Mouse (Mus musculus) myocyte (in vitro differentiated cells): Measurements from ENCODE around the gene Pnkp.

Source experiments
- CEBPB ChIP-seq: IDR thresholded peaks from 2 replicates; pipeline ENCODE4 v1.6.1; 2011; ENCODE audit warnings: mild to moderate bottlenecking, moderate library complexity; ENCODE audit not compliant: poor library complexity, insufficient read depth, severe bottlenecking
- E2F4 ChIP-seq: IDR thresholded peaks from one replicate; pipeline ENCODE4 v1.6.1; 2011; ENCODE audit warnings: mild to moderate bottlenecking, control low read depth, moderate library complexity; ENCODE audit not compliant: insufficient read depth
- MAX ChIP-seq: IDR thresholded peaks from one replicate; pipeline ENCODE4 v1.6.1; 2011; ENCODE audit warnings: low read depth, mild to moderate bottlenecking, control low read depth
- MYOG ChIP-seq, 3 experiments: IDR thresholded peaks; one replicate each; pipeline ENCODE4 v1.6.1; 2011; ENCODE audit warnings: control low read depth in 2 of 3, low read depth in 2 of 3, mild to moderate bottlenecking in 2 of 3; ENCODE audit not compliant: insufficient read length in 2 of 3, control insufficient read depth in 1 of 3, insufficient read depth in 1 of 3
- POLR2A ChIP-seq: IDR thresholded peaks from one replicate; pipeline ENCODE4 v1.6.1; 2011; ENCODE audit warnings: low read depth, mild to moderate bottlenecking, control low read depth, moderate library complexity; ENCODE audit not compliant: insufficient read length
- POLR2AphosphoS2 ChIP-seq: IDR thresholded peaks from one replicate; pipeline ENCODE4 v1.6.1; 2011; ENCODE audit warnings: low read depth, control low read depth; ENCODE audit not compliant: insufficient read length
- REST ChIP-seq: IDR thresholded peaks from one replicate; pipeline ENCODE4 v1.6.1; 2011; ENCODE audit warnings: mild to moderate bottlenecking, control low read depth, moderate library complexity; ENCODE audit not compliant: insufficient read depth, insufficient read length
- TCF12 ChIP-seq: IDR thresholded peaks from one replicate; pipeline ENCODE4 v1.6.1; 2011; ENCODE audit warnings: mild to moderate bottlenecking, control low read depth; ENCODE audit not compliant: poor library complexity, insufficient read depth, severe bottlenecking
- USF1 ChIP-seq: IDR thresholded peaks from one replicate; pipeline ENCODE4 v1.6.1; 2011; ENCODE audit warnings: low read depth, mild to moderate bottlenecking, control low read depth, moderate library complexity

DNA sequence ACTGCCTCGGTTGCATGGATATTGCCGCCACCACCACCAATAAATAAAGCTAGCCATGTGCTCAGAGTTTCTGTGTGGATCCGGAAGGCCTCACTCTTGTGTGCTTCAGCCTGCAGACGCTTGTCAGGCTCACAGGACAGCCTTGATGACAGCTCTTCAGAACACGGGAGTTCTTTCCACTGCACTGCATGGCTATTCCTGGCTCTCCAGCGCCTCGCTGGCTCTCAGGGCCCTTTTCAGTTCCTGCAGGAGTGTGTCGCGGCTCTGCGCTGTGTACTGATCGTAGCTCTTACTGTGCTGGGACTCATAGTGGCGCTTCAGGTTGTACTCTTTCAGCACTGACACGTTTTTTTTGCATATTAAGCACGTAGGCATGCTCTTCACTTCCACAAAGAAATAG, 20.9 kb downstream of the Pnkp start:
- no peak for TF ChIP-seq E2F4
- no peak for TF ChIP-seq USF1
- TF ChIP-seq CEBPB, result no peak
- TF ChIP-seq POLR2AphosphoS2, result no peak
- no peak for TF ChIP-seq TCF12
- no peak for TF ChIP-seq POLR2A
- TF ChIP-seq REST, result no peak
- no peak for TF ChIP-seq MYOG (IDR thresholded peaks at IDR 0.05; ENCODE audit: control insufficient read depth in 1 of 3, insufficient read depth in 1 of 3, insufficient read length in 2 of 3, low read depth in 2 of 3)
- no peak for TF ChIP-seq MAX
